Mouse (Mus musculus) neural tube, embryonic 13.5 days (tissue): Measurements from ENCODE around the gene Hebp2. TPM values are rescaled to one million over a fixed set of nuclear protein-coding genes. Genes with fewer than 3 reads are reported as not detected.

ENCODE experiments used
- ATAC-seq: fragments of 200-750 bp; cut with Nextera tagmentation; 2 replicates; pipeline ENCODE4 v1.8.0; 2017; ENCODE audit warnings: low read depth, mild to moderate bottlenecking, moderate TSS enrichment, moderate library complexity
- H3K27ac ChIP-seq: fragments of 300-500 bp; sonication (generic); replicated peaks from 2 replicates; pipeline ENCODE4 v1.5.1; 2015; ENCODE audit warnings: moderate library complexity, mild to moderate bottlenecking, inconsistent platforms
- H3K27me3 ChIP-seq: fragments of 300-500 bp; sonication (generic); 2 replicates; pipeline ENCODE4 v1.6.1; 2015; ENCODE audit warnings: mild to moderate bottlenecking, inconsistent platforms
- H3K36me3 ChIP-seq: fragments of 300-500 bp; sonication (generic); 2 replicates; pipeline ENCODE4 v1.6.1; 2015; ENCODE audit warnings: mild to moderate bottlenecking, inconsistent platforms
- H3K4me1 ChIP-seq: fragments of 300-500 bp; sonication (generic); replicated peaks from 2 replicates; pipeline ENCODE4 v1.6.1; 2015; ENCODE audit warnings: inconsistent platforms
- H3K4me2 ChIP-seq: fragments of 300-500 bp; sonication (generic); 2 replicates; pipeline ENCODE4 v1.6.1; 2015; ENCODE audit warnings: inconsistent platforms, mild to moderate bottlenecking, moderate library complexity
- H3K4me3 ChIP-seq: fragments of 300-500 bp; sonication (generic); 2 replicates; pipeline ENCODE4 v1.5.1; 2015; ENCODE audit warnings: mild to moderate bottlenecking, inconsistent platforms
- H3K9ac ChIP-seq: fragments of 300-500 bp; sonication (generic); 2 replicates; pipeline ENCODE4 v1.6.1; 2015; ENCODE audit warnings: moderate library complexity, mild to moderate bottlenecking, inconsistent platforms
- H3K9me3 ChIP-seq: fragments of 300-500 bp; sonication (generic); 2 replicates; pipeline ENCODE4 v1.6.1; 2016; ENCODE audit warnings: inconsistent platforms
- WGBS: fragments of 180-500 bp; shearing (Covaris S2); methylation state at CpG from one replicate; pipeline ENCODE4 v1.1.7; 2015; 5-methylcytosine and 5-hydroxymethylcytosine counted together
- polyA plus RNA-seq: library from polyadenylated mRNA; unstranded; fragments of >200 nt; fragmentation: Nextera tagmentation; extraction: Ambion mirVana; gene quantifications from 2 replicates; pipeline ENCODE4 v1.2.1, GENCODE M21; 2015

The Hebp2 gene
- polyA plus RNA-seq, 1 experiment from 2014 or later: 15.2 TPM

- Histone ChIP-seq H3K9ac (no peak overlapping the region), H3K4me1 (peaks cover 32% of the 10 kb centered on the region), H3K36me3 (peaks cover 56% of the 10 kb centered on the region), H3K27ac (no peak overlapping the region), H3K9me3 (no peaks in the 10 kb centered on the region), H3K27me3 (no peaks in the 10 kb centered on the region), H3K4me3 (no peak overlapping the region), H3K4me2 (no peak overlapping the region)
- 95% methylated on average over 4 of the region's 4 CpGs for WGBS
- no peak for ATAC-seq
These were observed 15.7 kb downstream of the Hebp2 start for GRCm38 (mm10) chr10:18530161-18530560.

GRCm38 (mm10) chr10:18529177-18529576 lies 16.7 kb downstream of the Hebp2 start:
- Histone ChIP-seq H3K36me3 (peaks cover 65% of the 10 kb centered on the region), H3K9me3 (no peaks in the 10 kb centered on the region), H3K4me2 (no peak overlapping the region), H3K27me3 (no peaks in the 10 kb centered on the region), H3K4me3 (no peak overlapping the region), H3K27ac (no peak overlapping the region), H3K4me1 (peaks cover 35% of the 10 kb centered on the region), H3K9ac (no peak overlapping the region)
- ATAC-seq: no peak
- WGBS: 85% methylated on average over 4 of the region's 4 CpGs

- H3K27me3 ChIP-seq: no peaks in the 10 kb centered on the region
- H3K4me1 ChIP-seq: peaks cover 35% of the 10 kb centered on the region
- H3K27ac ChIP-seq: no peak overlapping the region
- H3K9me3 ChIP-seq: no peaks in the 10 kb centered on the region
- ATAC-seq: no peak
- no peak overlapping the region for H3K4me2 ChIP-seq
- 49% methylated on average over 5 of the region's 5 CpGs for WGBS
- peaks cover 67% of the 10 kb centered on the region for H3K36me3 ChIP-seq
- H3K9ac ChIP-seq: 0 out of 2 replicates have a peak overlapping the region, but pooled peaks have one; percentile 9
- H3K4me3 ChIP-seq: no peak overlapping the region
These were observed 17.4 kb downstream of the Hebp2 start for GRCm38 (mm10) chr10:18528475-18528874.

- WGBS: 77% methylated on average over 7 of the region's 7 CpGs
- H3K9ac ChIP-seq: no peak overlapping the region
- H3K27me3 ChIP-seq: no peaks in the 10 kb centered on the region
- no peak overlapping the region for H3K4me3 ChIP-seq
- H3K9me3 ChIP-seq: no peaks in the 10 kb centered on the region
- peaks cover 35% of the 10 kb centered on the region for H3K4me1 ChIP-seq
- peaks cover 66% of the 10 kb centered on the region for H3K36me3 ChIP-seq
- no peak overlapping the region for H3K4me2 ChIP-seq
- no peak for ATAC-seq
- H3K27ac ChIP-seq: no peak overlapping the region
These were observed 18.1 kb downstream of the Hebp2 start for GRCm38 (mm10) chr10:18527766-18528165.

- H3K36me3 ChIP-seq: peaks cover 61% of the 10 kb centered on the region
These were observed 18.8 kb downstream of the Hebp2 start for GRCm38 (mm10) chr10:18526851-18527675.

GRCm38 (mm10) chr10:18526184-18526850 lies 19.6 kb downstream of the Hebp2 start:
- H3K9ac ChIP-seq: no peak overlapping the region

More at GRCm38 (mm10) chr10:18526851-18527675, 18.8 kb downstream of the Hebp2 start:
- Histone ChIP-seq H3K27me3 (no peaks in the 10 kb centered on the region), H3K27ac (peak overlapping the region; percentile 56), H3K9me3 (no peaks in the 10 kb centered on the region), H3K4me1 (peaks cover 35% of the 10 kb centered on the region), H3K4me2 (no peak overlapping the region), H3K9ac (no peak overlapping the region), H3K4me3 (no peak overlapping the region)
- ATAC-seq: no peak
- 70% methylated on average over 20 of the region's 20 CpGs for WGBS

GRCm38 (mm10) chr10:18525726-18526125 lies 20.1 kb downstream of the Hebp2 start:
- Histone ChIP-seq H3K27me3 (no peaks in the 10 kb centered on the region), H3K4me3 (no peak overlapping the region), H3K36me3 (peaks cover 48% of the 10 kb centered on the region), H3K9me3 (no peaks in the 10 kb centered on the region), H3K27ac (peak overlapping the region; percentile 56), H3K9ac (no peak overlapping the region), H3K4me2 (no peak overlapping the region), H3K4me1 (peaks cover 35% of the 10 kb centered on the region)
- ATAC-seq: no peak
- WGBS: 58% methylated on average over 9 of the region's 9 CpGs

More at GRCm38 (mm10) chr10:18526184-18526850, 19.6 kb downstream of the Hebp2 start:
- Histone ChIP-seq H3K4me3 (no peak overlapping the region), H3K27me3 (no peaks in the 10 kb centered on the region), H3K27ac (peak overlapping the region; percentile 56), H3K9me3 (no peaks in the 10 kb centered on the region), H3K36me3 (peaks cover 53% of the 10 kb centered on the region), H3K4me1 (peaks cover 35% of the 10 kb centered on the region), H3K4me2 (no peak overlapping the region)
- 84% methylated on average over 22 of the region's 22 CpGs for WGBS
- ATAC-seq: peak; percentile 28; the same call in 1 of the 2 replicates

- Histone ChIP-seq H3K36me3 (peaks cover 50% of the 10 kb centered on the region), H3K4me2 (no peak overlapping the region), H3K27me3 (no peaks in the 10 kb centered on the region), H3K4me1 (peaks cover 35% of the 10 kb centered on the region), H3K27ac (no peak overlapping the region; the same call in 1 of the 2 replicates), H3K4me3 (no peak overlapping the region), H3K9me3 (no peaks in the 10 kb centered on the region), H3K9ac (no peak overlapping the region)
- ATAC-seq: no peak
- WGBS: 82% methylated on average over 15 of the region's 15 CpGs
These were observed 20.6 kb downstream of the Hebp2 start for GRCm38 (mm10) chr10:18525311-18525710.

- no peaks in the 10 kb centered on the region for H3K27me3 ChIP-seq
- H3K9me3 ChIP-seq: no peaks in the 10 kb centered on the region
- H3K4me1 ChIP-seq: peaks cover 31% of the 10 kb centered on the region
- WGBS: 38% methylated on average over 2 of the region's 2 CpGs
- no peak overlapping the region for H3K4me2 ChIP-seq
- no peak overlapping the region for H3K4me3 ChIP-seq
- no peak for ATAC-seq
- no peak overlapping the region for H3K9ac ChIP-seq
- peaks cover 48% of the 10 kb centered on the region for H3K36me3 ChIP-seq
- H3K27ac ChIP-seq: no peak overlapping the region; the same call in 1 of the 2 replicates
These were observed 23.3 kb downstream of the Hebp2 start for GRCm38 (mm10) chr10:18522556-18522955.

GRCm38 (mm10) chr10:18511496-18511895 lies 34.4 kb downstream of the Hebp2 start:
- Histone ChIP-seq H3K27ac (no peak overlapping the region), H3K9me3 (no peaks in the 10 kb centered on the region), H3K4me1 (peaks cover 28% of the 10 kb centered on the region), H3K27me3 (no peaks in the 10 kb centered on the region), H3K4me2 (no peak overlapping the region), H3K36me3 (peaks cover 29% of the 10 kb centered on the region), H3K4me3 (no peak overlapping the region), H3K9ac (no peak overlapping the region)
- 91% methylated on average over 11 of the region's 11 CpGs for WGBS
- no peak for ATAC-seq

- Histone ChIP-seq H3K36me3 (peaks cover 24% of the 10 kb centered on the region), H3K4me1 (peaks cover 37% of the 10 kb centered on the region), H3K4me3 (no peak overlapping the region), H3K4me2 (no peak overlapping the region), H3K9me3 (no peaks in the 10 kb centered on the region), H3K27me3 (no peaks in the 10 kb centered on the region), H3K27ac (no peak overlapping the region), H3K9ac (no peak overlapping the region)
- no peak for ATAC-seq
- WGBS: 83% methylated on average over 3 of the region's 3 CpGs
These were observed 35.2 kb downstream of the Hebp2 start for GRCm38 (mm10) chr10:18510663-18511062.

- WGBS: 21% methylated on average over 1 of the region's 1 CpGs
- Histone ChIP-seq H3K9ac (no peak overlapping the region), H3K4me3 (no peak overlapping the region), H3K36me3 (peaks cover 17% of the 10 kb centered on the region), H3K4me2 (no peak overlapping the region), H3K4me1 (peaks cover 39% of the 10 kb centered on the region), H3K27ac (peak overlapping the region; percentile 54), H3K27me3 (no peaks in the 10 kb centered on the region), H3K9me3 (no peaks in the 10 kb centered on the region)
- peak; percentile 37; the same call in 1 of the 2 replicates for ATAC-seq
These were observed 37.3 kb downstream of the Hebp2 start for GRCm38 (mm10) chr10:18508586-18508985.
